Mouse (Mus musculus) ES-E14 (cell line): Measurements from ENCODE around the gene Opa3. TPM values are rescaled to one million over a fixed set of nuclear protein-coding genes. Genes with fewer than 3 reads are reported as not detected.
A peak's percentile ranks its signal among the peaks of the same experiment; 100 is the strongest.

Experiments
- DNase-seq: peaks from one replicate; pipeline ENCODE4 v3.0.0-alpha.2; 2013; ENCODE audit warnings: low read depth, low spot score
- H3K27ac ChIP-seq: 2 replicates; pipeline ENCODE4 v1.5.1; 2012; ENCODE audit warnings: low read depth, mild to moderate bottlenecking, low read length, moderate library complexity, mixed read lengths; ENCODE audit not compliant: poor library complexity, insufficient read depth, severe bottlenecking
- H3K36me3 ChIP-seq: 2 replicates; pipeline ENCODE4 v1.6.1; 2012; ENCODE audit warnings: mild to moderate bottlenecking, low read length, moderate library complexity, mixed read lengths; ENCODE audit not compliant: control insufficient read depth, poor library complexity, insufficient read depth, severe bottlenecking
- H3K4me1 ChIP-seq, 2 experiments: fragments of 150-350 bp in 1 of 2; sonication (generic) in 1 of 2; 2 replicates each; pipeline ENCODE4 v1.6.1; 2012; ENCODE audit warnings: low read length in 2 of 2, mild to moderate bottlenecking in 1 of 2, mixed read lengths in 1 of 2; ENCODE audit not compliant: control insufficient read depth in 2 of 2, insufficient read depth in 2 of 2, poor library complexity in 1 of 2
- H3K4me3 ChIP-seq, 2 experiments: fragments of 150-350 bp in 1 of 2; sonication (generic) in 1 of 2; 2 replicates each; pipeline ENCODE4 v1.5.1; 2012; ENCODE audit warnings: low read length in 2 of 2, low read depth in 1 of 2, mild to moderate bottlenecking in 1 of 2, mixed read lengths in 1 of 2; ENCODE audit not compliant: insufficient read depth in 1 of 2, poor library complexity in 1 of 2, severe bottlenecking in 1 of 2
- H3K9ac ChIP-seq: 2 replicates; pipeline ENCODE4 v1.6.1; 2012; ENCODE audit warnings: low read depth, mild to moderate bottlenecking, low read length, mixed read lengths; ENCODE audit not compliant: poor library complexity, insufficient read depth, severe bottlenecking
- H3K9me3 ChIP-seq: fragments of 150-350 bp; sonication (generic); 2 replicates; pipeline ENCODE4 v1.6.1; 2012; ENCODE audit warnings: low read depth, mild to moderate bottlenecking, low read length; ENCODE audit not compliant: control insufficient read depth, insufficient read depth
- CHD2 ChIP-seq: IDR thresholded peaks from 2 replicates; pipeline ENCODE4 v1.6.1; 2014; ENCODE audit warnings: mild to moderate bottlenecking, low read depth, low read length, inconsistent platforms
- HCFC1 ChIP-seq: IDR thresholded peaks from 2 replicates; pipeline ENCODE4 v1.6.1; 2012; ENCODE audit warnings: low read length, inconsistent platforms, borderline replicate concordance; ENCODE audit not compliant: insufficient read depth
- MAFK ChIP-seq: IDR thresholded peaks from 2 replicates; pipeline ENCODE4 v1.6.1; 2014; ENCODE audit warnings: mild to moderate bottlenecking, low read depth, low read length, inconsistent platforms; ENCODE audit not compliant: insufficient read depth
- ZC3H11A ChIP-seq: IDR thresholded peaks from 2 replicates; pipeline ENCODE4 v1.6.1; 2012; ENCODE audit warnings: low read depth, mild to moderate bottlenecking, inconsistent platforms, low read length, borderline replicate concordance
- ZNF384 ChIP-seq: IDR thresholded peaks from 2 replicates; pipeline ENCODE4 v1.6.1; 2012; ENCODE audit warnings: low read depth, low read length, inconsistent platforms
- in situ Hi-C, 2 experiments: fragments of 600-800 bp; cut with MboI; formaldehyde crosslinking; loops; one replicate each; pipeline ENCODE4 v1.15.1; 2025; ENCODE audit warnings: low sequenced_read_pairs in 2 of 2, inconsistent platforms in 1 of 2; ENCODE audit not compliant: unreplicated experiment in 2 of 2
- total RNA-seq: library from RNA; depleted of rRNA; stranded (reverse); fragments of 300-350 nt; gene quantifications from 2 replicates; pipeline ENCODE4 v1.2.3, GENCODE M21; 2012

The Opa3 gene
- total RNA-seq, 1 experiment = 15.8 TPM

DNA sequence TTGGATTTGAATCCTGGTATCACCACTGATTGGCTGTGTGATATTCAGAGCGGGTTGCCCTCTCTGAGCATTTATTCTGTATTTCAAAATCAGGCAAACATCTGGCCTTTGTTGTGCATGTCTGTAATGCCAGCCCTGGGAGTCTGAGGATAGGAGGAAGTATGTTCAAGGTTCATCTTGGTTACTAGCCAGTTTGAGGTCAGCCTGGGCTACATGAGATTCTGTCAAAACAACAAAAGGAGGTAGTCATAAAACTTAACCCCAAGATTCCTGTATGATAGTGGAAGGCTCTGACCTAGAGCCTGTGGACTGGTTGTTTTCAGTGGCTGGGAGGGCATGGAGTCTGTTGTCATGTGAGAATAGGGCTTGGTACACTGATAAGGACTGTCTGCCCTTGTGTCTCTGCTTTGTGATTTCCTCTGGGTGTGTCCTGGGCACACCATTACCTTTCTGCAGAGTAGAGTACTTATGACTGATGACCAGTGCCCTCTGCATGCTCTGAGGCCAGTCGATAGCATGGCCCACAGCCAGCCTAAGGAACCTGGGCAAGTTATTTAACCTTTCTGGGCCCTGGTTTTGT is 7.0 kb downstream of the Opa3 start:
- Histone ChIP-seq H3K36me3 (peaks cover 2% of the 10 kb centered on the region; the same call in 1 of the 2 replicates), H3K4me3 (no peak overlapping the region)

DNA sequence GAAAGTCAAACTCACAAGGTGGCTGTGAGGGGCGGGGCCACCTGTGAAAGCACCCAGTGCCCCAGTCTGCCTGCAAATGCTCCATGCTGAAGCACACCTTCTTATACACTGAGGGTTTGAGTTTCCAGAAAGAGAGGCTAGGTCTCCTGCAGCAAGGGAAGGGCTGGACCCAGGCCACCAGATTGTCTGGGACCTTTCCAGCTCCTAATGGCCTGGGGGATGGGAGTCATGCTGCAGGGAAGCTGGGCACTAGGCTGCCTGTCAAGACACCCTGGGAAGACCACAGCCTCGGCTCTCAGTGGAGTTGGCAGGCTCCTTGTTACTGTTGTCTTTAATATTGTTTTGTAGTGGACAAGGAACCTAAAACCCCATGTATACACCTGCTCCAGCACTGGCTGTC is 8.3 kb downstream of the Opa3 start:
- TF ChIP-seq CHD2 (no peak), MAFK (no peak), ZC3H11A (no peak), HCFC1 (no peak), ZNF384 (no peak)
- no peak for DNase-seq
- no peak overlapping the region for H3K4me3 ChIP-seq
- no peak overlapping the region for H3K27ac ChIP-seq
- no peak overlapping the region for H3K9ac ChIP-seq
- in situ Hi-C loops = no loop called here
- H3K36me3 ChIP-seq = no peaks in the 10 kb centered on the region
- peaks cover 4 to 12% of the 10 kb centered on the region in 2 experiments; a peak in 3 of 4 replicates for H3K4me1 ChIP-seq
- no peaks in the 10 kb centered on the region for H3K9me3 ChIP-seq

More for the DNA sequence above, 7.0 kb downstream of the Opa3 start:
- in situ Hi-C loops = no loop called here
- Histone ChIP-seq H3K27ac (no peak overlapping the region), H3K9ac (no peak overlapping the region), H3K4me1 (peaks cover 0 to 7% of the 10 kb centered on the region in 2 experiments; a peak in 2 of 4 replicates), H3K9me3 (no peaks in the 10 kb centered on the region)
- no peak for DNase-seq
- TF ChIP-seq ZNF384 (no peak), MAFK (no peak), CHD2 (no peak), HCFC1 (no peak), ZC3H11A (no peak)

DNA sequence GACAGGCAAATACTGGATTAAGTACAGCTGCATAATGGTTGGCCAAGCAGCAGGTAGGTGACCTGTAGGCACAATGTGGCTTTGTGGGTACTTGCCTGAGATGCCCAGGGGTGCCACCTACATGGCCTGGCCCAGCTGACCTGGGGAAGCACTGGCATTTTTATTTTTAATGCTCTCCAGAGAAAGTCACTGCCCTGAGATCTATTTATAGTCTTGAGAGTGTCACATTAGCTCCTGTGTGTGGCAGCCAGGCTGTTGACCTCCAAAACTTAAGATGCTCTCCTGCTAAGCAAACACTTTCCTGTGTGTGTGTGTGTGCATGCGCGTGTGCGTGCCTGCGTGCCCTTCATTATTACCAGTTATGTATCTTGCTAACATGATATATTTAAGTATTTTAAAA is 10.2 kb downstream of the Opa3 start:
- no peak overlapping the region for H3K9ac ChIP-seq
- no peak for TF ChIP-seq HCFC1
- TF ChIP-seq CHD2 = no peak
- TF ChIP-seq MAFK = no peak
- no peak for TF ChIP-seq ZNF384
- no peak for TF ChIP-seq ZC3H11A
- no peaks in the 10 kb centered on the region for H3K9me3 ChIP-seq
- in situ Hi-C loops = no loop called here
- no peaks in the 10 kb centered on the region for H3K36me3 ChIP-seq
- H3K27ac ChIP-seq = no peak overlapping the region
- DNase-seq = no peak
- H3K4me1 ChIP-seq = peaks cover 4 to 12% of the 10 kb centered on the region in 2 experiments; a peak in 3 of 4 replicates
- H3K4me3 ChIP-seq = no peak overlapping the region

DNA sequence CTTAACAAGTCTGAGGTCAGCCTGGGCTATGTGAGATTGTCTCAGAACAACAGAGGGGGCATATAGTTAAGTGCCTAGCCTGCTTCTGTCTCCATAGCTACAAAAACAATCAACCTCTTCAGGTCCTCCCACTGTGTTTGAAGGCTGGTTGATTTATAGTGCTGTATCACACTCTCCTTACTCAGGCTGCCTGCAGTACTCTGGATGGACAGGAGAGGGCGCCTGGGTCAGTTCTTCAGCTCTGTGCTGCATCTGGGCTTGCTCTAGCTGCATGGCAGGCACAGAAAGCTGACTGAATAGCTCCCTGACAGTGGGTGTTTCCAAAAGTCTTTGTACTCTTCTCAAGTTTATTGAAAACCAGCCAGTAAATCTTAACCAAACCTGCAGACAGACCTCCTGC is 11.3 kb downstream of the Opa3 start:
- peak; percentile 43; the same call in 1 of the 2 replicates for TF ChIP-seq ZC3H11A
- no peak for TF ChIP-seq MAFK
- no peak for TF ChIP-seq CHD2
- no peak for TF ChIP-seq ZNF384
- Histone ChIP-seq H3K4me1 (peaks cover 4 to 17% of the 10 kb centered on the region in 2 experiments; a peak in 3 of 4 replicates), H3K9me3 (no peaks in the 10 kb centered on the region), H3K9ac (no peak overlapping the region), H3K4me3 (no peak overlapping the region), H3K36me3 (no peaks in the 10 kb centered on the region), H3K27ac (no peak overlapping the region; the same call in 1 of the 2 replicates)
- in situ Hi-C loops = no loop called here
- DNase-seq = peak; percentile 86

DNA sequence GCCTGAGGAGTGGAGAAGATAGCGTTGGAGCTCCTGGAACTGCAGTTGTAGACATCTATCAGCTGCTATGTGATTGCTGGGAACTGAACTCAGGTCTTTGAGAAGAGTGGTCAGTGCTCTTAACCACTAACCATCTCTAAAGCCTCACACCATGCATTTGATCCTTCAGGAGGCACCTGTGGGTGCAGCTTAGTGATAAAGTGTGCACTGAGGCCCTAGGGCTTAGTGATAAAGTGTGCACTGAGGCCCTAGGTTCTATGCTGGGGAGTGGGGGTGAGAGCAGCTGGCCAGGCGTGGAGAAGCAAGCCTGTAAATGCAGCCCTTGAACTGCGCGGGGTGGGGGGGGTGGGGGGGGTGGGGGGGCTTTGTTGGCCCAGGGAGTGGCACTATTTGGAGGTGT is 11.9 kb downstream of the Opa3 start:
- H3K4me1 ChIP-seq = peaks cover 4 to 21% of the 10 kb centered on the region in 2 experiments; a peak in 3 of 4 replicates
- H3K27ac ChIP-seq = peak overlapping the region; percentile 60; the same call in 1 of the 2 replicates
- H3K36me3 ChIP-seq = peaks cover 4% of the 10 kb centered on the region; the same call in 1 of the 2 replicates
- no peak overlapping the region for H3K9ac ChIP-seq
- TF ChIP-seq CHD2 (no peak), MAFK (no peak), ZNF384 (no peak), ZC3H11A (no peak), HCFC1 (no peak)
- in situ Hi-C loops = no loop called here
- no peak overlapping the region for H3K4me3 ChIP-seq
- no peaks in the 10 kb centered on the region for H3K9me3 ChIP-seq
- no peak for DNase-seq
